Mouse (Mus musculus) brain, adult 2 months (tissue): Measurements from ENCODE around the gene Lrrc14b.

Experiments used
- DNase-seq: peaks from one replicate; pipeline ENCODE4 v3.0.0; 2011; ENCODE audit warnings: low read depth, low spot score

The Lrrc14b gene

DNA sequence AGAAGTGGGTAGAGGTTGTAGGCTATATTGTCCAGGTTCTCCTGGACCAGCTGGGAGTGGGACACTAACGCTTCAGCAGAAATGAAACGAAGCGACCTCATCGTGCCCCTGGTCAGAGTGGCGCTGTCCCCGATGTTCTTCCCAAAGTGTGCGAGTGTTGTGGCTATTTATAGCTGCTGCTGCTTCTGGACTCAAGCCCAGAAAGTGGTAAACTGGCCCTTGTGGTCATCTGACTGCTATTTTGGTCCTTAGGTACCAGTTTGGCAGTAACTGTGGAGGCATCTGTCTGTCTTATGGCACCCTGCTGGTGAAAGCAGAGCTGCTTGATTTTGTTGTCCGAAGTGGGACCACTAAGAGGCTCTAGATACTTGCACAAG is at the start of gene Lrrc14b:
Gene Lrrc14b (minus strand): TSS at position 147 of the 377 bp plus-strand sequence.
- DNase-seq: peak; percentile 78

DNA sequence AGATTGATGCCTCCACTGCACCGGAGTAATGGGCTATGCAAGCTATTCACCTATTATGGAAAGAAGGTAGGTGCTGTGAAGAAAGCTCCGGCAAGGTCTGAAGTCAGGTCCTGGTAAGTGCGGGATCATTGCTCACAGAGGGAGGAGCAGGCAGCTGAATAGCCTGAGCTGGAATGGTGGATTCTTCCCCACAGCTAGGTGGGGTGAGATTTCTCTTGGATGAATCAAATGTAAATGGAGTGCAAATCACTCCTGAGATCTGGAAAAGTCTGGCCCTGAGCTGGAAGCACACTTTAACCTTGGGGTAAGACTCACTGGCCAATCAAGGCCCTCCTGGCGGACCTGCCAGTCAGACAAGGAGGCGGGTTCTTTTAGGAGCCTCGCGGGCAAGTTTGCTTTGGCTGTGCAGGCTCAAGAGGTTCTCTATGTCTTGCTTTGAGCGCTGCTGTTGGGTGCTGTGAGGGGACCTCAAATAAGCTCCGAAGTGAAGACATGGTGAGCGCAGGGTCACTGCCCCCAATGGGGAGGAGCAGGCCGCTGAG is 35.6 kb upstream of the Lrrc14b start, which contains the start of gene Ftl1-ps1:
Gene Ftl1-ps1 (plus strand): TSS at position 397 of the 542 bp plus-strand sequence.
- DNase-seq: no peak

DNA sequence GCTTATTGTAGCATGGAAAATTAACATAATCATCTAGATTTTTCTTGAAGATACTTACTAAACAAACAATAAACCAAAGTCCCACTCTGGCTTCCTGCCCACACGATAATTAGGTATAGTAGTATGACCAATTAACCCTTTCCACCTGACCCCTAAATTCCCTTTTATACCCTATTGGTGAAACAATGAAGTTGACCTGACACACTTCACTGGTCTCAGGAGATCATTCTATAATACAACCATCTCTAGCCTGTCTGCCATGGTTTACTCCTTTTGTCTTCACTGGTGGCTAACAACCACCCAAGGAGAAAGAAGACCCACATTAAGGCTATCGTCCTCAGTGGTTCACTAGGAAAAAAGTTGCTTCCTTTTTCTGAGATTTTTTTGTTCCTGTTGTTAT is 27.4 kb upstream of the Lrrc14b start:
- no peak for DNase-seq

DNA sequence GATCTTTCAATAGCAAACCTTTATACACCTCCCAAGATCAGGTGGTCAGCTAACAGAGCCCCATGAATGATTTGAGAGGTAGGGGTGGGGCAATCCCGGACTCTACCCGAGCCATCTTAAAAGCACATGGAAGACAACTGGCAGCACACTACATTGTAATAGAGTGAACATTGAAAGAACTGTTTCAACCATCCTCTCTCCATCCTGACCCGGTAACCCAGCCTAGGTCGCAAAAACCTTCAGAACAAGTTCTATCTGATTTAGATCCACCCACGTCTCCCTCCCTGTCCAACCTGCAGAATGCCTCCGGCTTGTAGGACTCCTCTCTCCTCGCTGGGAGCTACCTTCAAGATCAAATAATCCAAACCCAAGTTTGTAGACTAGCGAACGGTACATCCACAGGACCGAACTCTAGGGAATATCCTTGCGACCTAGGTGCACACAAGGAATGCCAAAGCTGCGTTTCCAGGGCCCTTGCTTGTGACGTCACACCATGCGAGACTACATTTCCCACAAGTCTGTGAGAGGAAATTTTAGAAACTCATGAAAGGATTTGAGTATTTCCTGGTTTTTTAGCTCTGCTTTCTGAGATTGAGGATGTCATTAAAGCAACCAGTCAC is 26.7 kb upstream of the Lrrc14b start, which contains the start of gene Zfp72:
Gene Zfp72 (minus strand): TSS at position 466 of the 620 bp plus-strand sequence.
- DNase-seq: peak; percentile 95

DNA sequence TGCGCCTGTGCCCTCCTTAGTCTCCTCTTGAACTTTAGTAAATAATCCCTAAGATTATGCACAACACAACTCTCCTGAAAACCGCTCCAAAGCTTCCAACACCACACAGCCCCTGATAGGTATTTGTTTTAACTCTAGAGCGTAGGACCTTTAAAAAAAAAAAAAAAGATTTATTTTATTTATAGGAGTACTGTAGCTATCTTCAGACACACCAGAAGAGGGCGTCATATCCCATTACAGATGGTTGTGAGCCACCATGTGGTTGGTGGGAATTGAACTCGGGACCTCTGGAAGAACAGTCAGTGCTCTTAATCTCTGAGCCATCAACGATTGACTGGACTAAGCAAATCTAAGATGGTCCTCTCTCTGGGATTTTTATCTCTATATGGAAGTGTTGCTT is 25.9 kb upstream of the Lrrc14b start:
- DNase-seq: no peak

DNA sequence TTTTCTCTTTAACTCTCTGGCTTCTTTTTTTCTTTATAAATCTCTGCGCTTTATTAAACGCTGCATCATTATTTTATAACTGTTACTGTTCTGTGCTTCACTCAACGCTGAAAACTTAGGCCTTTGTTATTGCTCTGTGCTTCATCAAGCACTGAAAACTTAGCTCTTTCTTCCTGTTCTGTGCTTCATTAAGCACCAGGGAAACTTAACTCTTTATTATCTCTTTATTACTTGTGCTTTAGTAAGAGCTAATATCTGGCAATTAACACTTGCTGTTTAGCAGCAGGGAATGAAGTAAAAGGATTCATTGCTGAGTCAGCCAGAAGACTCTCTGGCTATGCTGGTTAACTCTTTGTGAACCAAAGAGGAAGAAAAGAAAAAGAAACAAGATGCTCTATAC is 18.5 kb upstream of the Lrrc14b start:
- no peak for DNase-seq

DNA sequence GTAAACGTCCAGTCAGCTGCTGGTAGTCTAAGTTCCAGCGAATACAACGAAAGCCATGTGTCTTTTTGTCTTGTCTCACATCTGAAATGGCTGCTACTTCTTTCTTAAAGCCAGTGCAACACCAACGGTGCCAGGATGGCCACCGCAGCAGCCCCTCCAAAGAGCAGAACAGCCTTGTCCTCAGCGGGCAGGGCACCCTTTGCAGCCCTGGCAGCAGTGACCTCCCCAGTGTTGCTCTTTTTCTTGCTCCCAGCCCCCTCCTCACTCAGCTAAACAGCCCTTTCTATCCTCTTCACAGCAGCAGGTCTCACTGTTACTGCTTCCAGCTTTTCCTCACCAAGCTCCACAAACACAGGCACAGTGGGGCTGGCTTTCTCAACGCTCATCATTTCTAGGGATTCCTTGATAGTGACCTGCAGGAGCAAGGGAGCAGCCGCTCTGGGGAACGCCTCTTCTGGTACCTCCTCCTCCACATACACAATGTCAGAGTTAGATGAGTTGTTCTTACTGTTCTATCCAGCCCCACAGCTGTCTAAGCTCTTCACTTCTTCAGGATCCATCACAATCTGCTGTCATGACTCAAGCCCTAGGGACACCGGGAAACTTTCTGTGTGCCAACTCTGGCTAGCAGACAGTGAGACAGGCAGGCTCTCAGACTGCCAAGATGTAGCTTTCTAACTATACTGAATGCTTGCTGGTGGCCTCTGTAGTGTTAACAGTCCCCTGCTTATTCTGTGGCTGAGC is 17.9 kb upstream of the Lrrc14b start:
- DNase-seq: peak; percentile 48

DNA sequence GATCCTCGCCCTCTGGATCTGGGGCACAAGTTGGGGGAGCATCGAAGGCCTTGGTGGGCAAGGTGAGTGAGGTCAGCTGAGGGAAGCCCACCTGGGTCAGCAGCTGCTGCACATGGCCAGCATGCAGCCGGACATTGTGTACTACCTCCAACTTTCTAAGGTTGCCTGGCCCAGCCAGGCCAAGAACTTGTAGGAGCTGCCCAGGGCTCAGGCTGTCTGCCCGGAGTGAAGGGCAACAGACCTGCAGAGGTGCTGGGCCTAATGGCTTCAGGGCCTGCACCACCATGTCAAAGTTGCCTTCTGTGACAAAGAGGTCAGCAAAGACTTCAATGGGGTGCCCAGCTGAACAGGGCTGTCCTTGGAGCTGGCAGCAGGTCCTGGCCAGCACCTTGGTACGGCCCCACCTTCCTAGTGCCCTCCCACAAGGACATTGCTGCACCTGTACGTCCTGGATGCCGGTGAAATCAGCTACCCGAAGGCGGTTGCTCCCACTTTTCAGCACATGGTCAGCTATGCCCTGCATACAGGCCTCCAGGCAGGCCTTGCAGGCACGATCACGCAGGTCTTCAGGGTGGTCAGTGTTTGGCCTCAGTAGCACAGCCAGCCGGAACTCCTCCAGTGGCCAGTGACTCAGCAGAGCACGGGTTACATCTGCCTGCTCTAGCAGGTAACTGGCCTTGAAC is 488 bp downstream of the Lrrc14b start:
- DNase-seq: peak; percentile 12

DNA sequence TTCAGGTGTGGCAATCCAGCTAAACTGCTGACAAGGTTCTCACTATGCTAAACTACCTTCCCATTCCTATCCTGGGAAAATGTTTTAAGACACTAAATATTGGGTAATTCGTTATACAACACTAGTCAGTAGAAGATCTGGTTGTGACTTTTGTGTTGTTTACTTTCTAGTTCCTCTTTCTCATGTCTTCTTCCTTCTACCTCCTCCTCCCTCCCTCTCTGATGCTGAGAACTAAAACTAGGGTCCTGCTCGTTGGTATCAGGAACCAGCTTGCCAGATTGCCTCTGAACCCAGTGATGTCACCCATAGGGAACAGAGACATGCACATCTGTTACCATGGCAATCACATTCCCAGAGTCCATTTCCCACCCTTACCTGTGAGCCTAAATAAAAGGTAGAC is 1.6 kb downstream of the Lrrc14b start:
- DNase-seq: no peak

DNA sequence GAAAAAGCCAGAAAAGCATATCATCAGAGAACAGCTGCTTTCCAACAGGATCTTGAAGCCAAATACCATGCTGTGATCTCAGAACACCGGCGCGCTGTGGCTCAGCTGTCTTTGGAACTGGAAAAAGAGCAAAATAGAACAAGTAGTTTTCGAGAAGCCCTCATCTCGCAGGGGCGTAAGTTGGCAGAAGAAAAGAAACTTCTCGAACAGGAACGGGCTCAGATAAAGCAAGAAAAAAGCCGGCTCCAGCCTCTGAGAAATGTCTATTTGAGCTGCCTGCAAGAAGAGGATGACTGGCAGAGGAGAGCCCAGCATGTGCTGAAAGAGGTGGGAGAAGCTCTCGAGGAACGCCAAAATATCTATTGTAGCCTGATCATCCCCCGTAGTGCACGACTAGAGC is 7.3 kb downstream of the Lrrc14b start:
- DNase-seq: peak; percentile 69

DNA sequence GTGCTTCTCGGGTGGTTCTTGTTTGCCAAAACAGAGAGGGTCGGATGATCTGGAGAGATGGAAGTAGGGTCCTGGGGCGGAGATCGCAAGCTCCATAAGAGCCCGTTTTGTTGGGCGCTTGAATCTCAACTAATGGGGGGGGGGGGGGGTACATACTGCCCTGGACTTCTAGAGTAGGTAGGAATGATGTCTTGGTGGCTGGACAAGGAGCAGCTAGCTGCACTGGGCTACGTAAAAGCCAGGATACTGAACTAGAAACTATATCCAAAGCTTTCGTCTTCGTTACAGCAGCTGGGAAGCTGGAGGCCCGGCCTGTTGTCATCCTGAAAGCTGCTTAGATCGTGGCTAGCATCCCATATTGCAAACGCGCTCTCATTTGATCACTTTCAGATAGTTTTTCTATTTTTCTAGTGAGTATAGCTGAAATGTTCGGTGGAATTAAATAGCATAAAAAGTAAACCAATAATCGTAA is 13.3 kb downstream of the Lrrc14b start:
- DNase-seq: no peak

DNA sequence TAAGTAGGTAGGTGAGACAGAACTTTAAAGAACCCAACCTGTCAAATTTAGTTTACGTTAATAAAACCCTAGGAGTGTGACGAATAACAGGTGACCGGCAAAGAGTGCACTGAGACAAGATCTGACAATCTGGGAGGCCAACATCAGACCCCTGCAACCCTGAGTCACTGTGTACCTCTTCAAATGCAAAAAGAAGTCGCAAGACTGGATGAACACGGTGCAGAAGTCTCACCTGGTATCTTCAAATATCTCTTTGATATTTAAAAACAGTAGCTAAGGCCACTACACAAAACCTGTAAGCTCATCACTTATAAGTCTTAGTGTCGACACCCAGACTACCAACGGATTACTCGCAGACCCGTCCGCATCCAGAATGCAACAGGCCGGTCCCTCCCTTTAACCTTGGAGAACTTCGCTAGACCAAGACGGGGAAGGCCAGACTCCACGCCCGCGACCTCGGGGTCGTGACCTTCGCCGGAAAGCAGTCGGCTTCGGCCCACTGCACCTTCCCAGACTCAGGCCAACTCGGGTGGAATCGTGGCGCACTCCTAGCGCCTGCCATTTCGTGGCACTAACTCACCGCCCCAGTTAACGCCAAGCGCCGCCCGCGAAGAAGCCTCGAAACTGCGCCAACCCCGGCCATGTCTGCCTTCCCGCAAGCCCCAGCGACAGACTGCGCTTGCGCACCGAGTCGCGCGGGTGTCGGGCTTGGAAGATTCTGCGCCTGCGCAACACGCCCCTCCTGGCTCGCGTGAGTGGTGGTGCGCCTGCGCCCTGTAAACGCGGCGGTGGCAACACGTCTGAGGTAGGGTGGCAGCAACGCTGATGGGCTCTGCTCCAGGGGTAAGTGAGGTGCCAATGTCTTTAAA is 14.0 kb downstream of the Lrrc14b start, which contains the start of the genes Sdha and Ccdc127:
Gene Sdha (minus strand): TSS at position 715 of the 869 bp plus-strand sequence.
Gene Ccdc127 (plus strand): TSS at position 744 of the 869 bp plus-strand sequence.
- DNase-seq: peak; percentile 98

DNA sequence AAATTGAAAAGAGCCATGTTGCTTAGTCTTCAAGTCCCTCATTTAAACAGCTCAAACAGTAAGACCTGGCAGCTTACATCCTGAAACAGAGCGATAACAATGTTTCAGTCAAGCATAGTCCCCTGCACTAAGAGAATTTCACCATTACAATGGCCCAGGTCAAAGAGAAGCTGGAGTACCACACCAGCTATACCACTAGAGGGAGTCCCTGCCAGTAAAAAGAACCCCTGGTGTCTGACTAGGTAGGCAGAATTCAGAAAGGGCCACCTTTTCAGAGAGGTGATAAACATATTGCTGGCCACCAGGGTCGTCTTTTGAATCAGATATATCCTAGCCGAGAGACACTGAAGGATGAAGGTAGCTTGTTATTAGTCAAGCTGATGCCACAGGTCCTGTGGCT is 22.8 kb downstream of the Lrrc14b start:
- DNase-seq: peak; percentile 49

DNA sequence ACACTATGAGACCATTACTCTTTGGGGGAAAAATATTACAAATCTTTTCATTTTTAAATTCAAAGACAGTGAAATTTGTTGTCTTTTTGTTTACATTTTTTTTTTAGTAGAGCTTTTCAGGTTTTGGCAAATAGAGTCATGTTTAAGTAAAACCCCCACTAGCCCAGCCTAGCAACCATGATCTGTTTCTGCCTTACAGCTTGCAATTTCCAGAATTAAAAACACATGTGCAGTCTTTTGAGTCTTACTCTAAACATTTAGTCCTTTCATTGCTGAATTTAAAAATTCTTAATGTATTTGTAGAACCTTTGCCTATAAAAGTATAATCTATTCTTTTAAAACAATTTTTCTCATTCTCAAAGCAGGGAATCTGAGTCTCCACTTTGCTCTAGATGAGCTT is 34.5 kb downstream of the Lrrc14b start:
- no peak for DNase-seq

DNA sequence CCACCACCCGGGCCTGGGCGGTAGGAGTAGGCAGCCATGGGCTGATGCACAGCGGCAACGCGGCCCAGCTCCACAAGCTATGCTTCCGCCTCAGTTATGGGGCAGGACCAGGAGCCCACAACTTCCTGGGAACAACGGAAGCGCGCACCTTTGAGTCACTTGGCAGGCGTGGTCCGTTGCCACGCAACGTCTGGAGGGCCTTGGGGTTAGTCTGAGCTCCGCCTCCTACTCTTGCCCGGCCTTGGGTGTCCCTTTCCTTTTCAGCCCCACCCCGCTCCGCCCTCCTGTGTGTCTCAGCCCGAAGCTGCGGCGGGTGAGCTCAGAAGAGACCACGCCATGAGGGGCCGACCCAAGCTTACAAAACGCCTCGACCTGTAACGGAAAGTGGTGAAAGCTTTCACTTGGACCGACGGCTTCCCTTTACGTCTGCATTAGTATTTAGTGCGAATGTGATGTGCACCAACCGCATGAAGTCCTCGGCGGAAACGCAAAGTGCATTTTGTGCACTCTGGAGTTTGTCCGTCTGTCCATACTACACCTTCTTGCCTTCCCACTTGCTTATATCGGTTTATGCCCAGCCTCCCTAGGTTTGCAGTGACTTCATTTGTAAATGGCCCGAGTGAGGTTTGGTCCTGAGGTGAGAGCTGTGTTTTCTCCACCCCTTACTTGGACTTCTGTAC is 46.5 kb downstream of the Lrrc14b start, which contains the start of gene Pdcd6:
Gene Pdcd6 (minus strand): TSS at position 411 of the 680 bp plus-strand sequence.
- DNase-seq: peak; percentile 98

DNA sequence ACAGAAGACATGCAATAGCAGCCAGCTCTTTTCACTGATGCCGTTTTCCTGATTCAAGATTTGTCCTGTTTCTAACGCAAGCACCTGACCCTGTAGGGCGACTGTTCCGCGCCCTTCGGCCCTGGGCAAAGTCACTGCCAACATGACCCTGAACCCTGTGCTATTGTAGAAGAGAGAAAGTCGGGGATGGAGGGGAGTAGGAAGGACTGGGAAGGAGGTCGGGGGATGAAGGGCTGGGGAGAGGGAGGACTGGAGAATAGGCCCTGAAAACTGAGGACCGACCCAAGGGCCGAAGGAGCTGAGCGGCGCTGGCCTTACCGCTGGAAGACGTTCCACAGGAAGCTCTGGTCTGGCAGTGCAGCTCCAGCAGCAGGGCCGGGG is 47.0 kb downstream of the Lrrc14b start:
- no peak for DNase-seq

DNA sequence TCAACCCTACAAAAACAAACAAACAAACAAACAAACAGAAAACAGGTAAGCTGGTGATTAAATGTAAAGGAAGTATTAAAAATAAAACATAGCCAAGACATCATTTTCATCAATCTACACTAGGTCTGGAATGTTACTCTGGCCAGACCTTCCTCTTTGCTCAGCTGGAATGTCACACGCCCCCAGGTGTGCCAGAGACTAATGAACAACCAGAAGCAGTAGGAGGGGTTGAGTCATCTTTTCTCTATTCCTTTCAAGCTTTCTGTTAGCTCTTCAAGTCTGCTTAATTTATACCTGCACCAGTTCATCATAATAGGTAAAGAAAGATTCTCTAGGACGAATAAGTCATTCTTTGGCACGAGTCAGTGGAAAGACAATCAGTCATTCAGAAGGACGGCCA is 47.4 kb downstream of the Lrrc14b start:
- DNase-seq: peak; percentile 39

DNA sequence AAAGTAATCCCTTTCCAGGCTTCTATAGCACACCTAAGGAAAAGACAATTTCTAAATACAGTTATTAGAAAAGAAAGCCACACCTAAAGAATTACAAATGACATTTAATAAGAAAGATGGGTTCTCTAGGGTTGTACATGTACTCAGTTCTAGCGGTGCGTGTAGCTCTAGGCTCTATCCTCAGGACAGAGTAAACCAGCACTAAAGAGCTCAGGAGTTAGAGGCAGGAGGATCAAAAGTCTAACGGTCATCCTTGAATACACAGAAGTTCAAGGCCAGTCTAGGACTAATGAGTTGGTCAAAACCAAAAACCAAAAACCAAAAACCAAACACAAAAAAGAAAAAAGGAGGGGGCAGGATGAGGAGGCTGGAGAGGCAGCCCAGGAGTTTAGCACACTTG is 49.2 kb downstream of the Lrrc14b start:
- DNase-seq: no peak
